Mouse (Mus musculus) kidney, adult 2 months (tissue): ENCODE measurements at regions not wholly inside any gene's neighbourhood (a gene's known extent, or its start where the extent isn't known, plus 50 kb on each side); places are given as distances from the start of the nearest gene placed in this dataset.

Source experiments
- DNase-seq: peaks from one replicate; pipeline ENCODE4 v3.0.0; 2021
- H3K27ac ChIP-seq: fragments of 200-500 bp; 2 replicates; pipeline ENCODE4 v1.5.1; 2012; ENCODE audit warnings: low read depth, low read length, control low read depth, inconsistent platforms; ENCODE audit not compliant: insufficient read depth
- H3K27me3 ChIP-seq: fragments of 200-500 bp; replicated peaks from 2 replicates; pipeline ENCODE4 v1.6.1; 2012; ENCODE audit warnings: mild to moderate bottlenecking, moderate library complexity, low read length, inconsistent platforms; ENCODE audit not compliant: control insufficient read depth, insufficient read depth
- H3K36me3 ChIP-seq: fragments of 200-500 bp; 2 replicates; pipeline ENCODE4 v1.6.1; 2012; ENCODE audit warnings: mild to moderate bottlenecking, moderate library complexity, low read length, inconsistent platforms; ENCODE audit not compliant: control insufficient read depth, insufficient read depth
- H3K4me1 ChIP-seq: fragments of 200-500 bp; 2 replicates; pipeline ENCODE4 v1.6.1; 2011; ENCODE audit warnings: low read length; ENCODE audit not compliant: control insufficient read depth, insufficient read depth
- H3K4me3 ChIP-seq: fragments of 200-500 bp; 2 replicates; pipeline ENCODE4 v1.5.1; 2011; ENCODE audit warnings: mild to moderate bottlenecking, low read depth, low read length, control low read depth; ENCODE audit not compliant: insufficient read depth
- CTCF ChIP-seq: fragments of 200-500 bp; conservative IDR thresholded peaks from 2 replicates; pipeline ENCODE4 v1.5.1; 2011; ENCODE audit warnings: low read depth, mild to moderate bottlenecking, control low read depth, low read length, moderate library complexity, mixed read lengths; ENCODE audit not compliant: insufficient read depth, insufficient read length
- POLR2A ChIP-seq: fragments of 200-500 bp; IDR thresholded peaks from one replicate; pipeline ENCODE4 v1.6.1; 2011; ENCODE audit warnings: low read depth, low read length, control low read depth
- whole genome bisulfite sequencing: fragments of 180-500 bp; shearing (Covaris S2); methylation state at CpG from one replicate; pipeline ENCODE4 v1.1.7; 2018; 5-methylcytosine and 5-hydroxymethylcytosine counted together

- TF ChIP-seq CTCF (no peak), POLR2A (no peak)
- H3K36me3 ChIP-seq = no peaks in the 10 kb centered on the region
- H3K27me3 ChIP-seq = no peaks in the 10 kb centered on the region
- no peak overlapping the region for H3K27ac ChIP-seq
- no peaks in the 10 kb centered on the region for H3K4me1 ChIP-seq
- no peak overlapping the region for H3K4me3 ChIP-seq
- DNase-seq = no peak
- 55% methylated on average over 6 of the region's 6 CpGs for WGBS
Observed at GRCm38 (mm10) chr10:119146342-119146741, 93.5 kb downstream of the Cand1 start.

DNA sequence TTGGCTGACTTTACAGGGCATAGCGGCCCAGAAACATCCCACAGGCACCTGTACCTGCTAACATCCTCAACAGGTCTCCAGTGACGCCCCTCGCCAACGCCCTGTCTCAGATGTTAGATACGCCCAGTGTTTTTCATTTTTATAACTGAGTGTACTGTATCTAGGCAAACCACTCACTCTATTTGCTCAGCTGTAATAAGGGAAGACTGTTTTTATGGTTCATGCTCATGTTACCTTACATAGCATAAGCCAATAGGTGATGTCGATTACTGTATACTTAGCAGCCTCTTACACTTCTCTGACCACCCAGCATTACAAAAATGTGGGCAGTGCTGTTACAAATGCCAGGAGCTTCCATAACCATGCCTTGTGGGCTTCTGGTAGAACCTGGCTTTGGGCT, 97.0 kb downstream of the Cand1 start:
- H3K27ac ChIP-seq = no peak overlapping the region
- TF ChIP-seq POLR2A (no peak), CTCF (no peak)
- H3K36me3 ChIP-seq = no peaks in the 10 kb centered on the region
- H3K4me3 ChIP-seq = no peak overlapping the region
- DNase-seq = no peak
- H3K27me3 ChIP-seq = no peaks in the 10 kb centered on the region
- 92% methylated on average over 6 of the region's 6 CpGs for WGBS
- no peaks in the 10 kb centered on the region for H3K4me1 ChIP-seq

DNA sequence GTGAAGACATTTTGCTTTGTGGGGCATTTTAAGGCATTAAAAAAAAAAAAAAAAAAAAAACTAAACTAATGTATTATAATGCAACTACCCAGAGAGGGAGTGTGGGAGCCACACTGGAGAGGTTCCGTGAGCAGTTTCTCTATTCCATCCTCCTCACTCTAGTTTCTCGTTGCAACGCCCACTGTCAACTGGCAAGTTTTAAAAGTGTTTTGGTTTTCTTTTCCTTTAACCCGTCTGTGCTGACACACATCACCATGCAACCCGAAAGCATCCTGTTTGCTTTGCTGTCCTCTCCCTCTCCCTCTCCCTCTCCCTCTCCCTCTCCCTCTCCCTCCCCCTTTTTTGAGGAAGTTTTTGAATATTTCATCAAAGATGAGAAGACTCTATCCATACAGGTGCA, 97.5 kb downstream of the Cand1 start:
- no peak overlapping the region for H3K27ac ChIP-seq
- no peaks in the 10 kb centered on the region for H3K27me3 ChIP-seq
- H3K4me3 ChIP-seq = no peak overlapping the region
- TF ChIP-seq POLR2A (no peak), CTCF (no peak)
- no peaks in the 10 kb centered on the region for H3K36me3 ChIP-seq
- no peaks in the 10 kb centered on the region for H3K4me1 ChIP-seq
- DNase-seq = no peak
- WGBS = 60% methylated on average over 5 of the region's 5 CpGs

GRCm38 (mm10) chr10:119138237-119138636, 101.6 kb downstream of the Cand1 start:
- WGBS = 66% methylated on average over 6 of the region's 6 CpGs
- no peak for DNase-seq
- Histone ChIP-seq H3K4me3 (no peak overlapping the region), H3K4me1 (no peaks in the 10 kb centered on the region), H3K27me3 (no peaks in the 10 kb centered on the region; the same call in 1 of the 2 replicates), H3K27ac (no peak overlapping the region), H3K36me3 (no peaks in the 10 kb centered on the region)
- no peak for TF ChIP-seq CTCF
- TF ChIP-seq POLR2A = no peak

- Histone ChIP-seq H3K4me3 (no peak overlapping the region), H3K27me3 (no peaks in the 10 kb centered on the region; the same call in 1 of the 2 replicates), H3K27ac (no peak overlapping the region), H3K4me1 (no peaks in the 10 kb centered on the region), H3K36me3 (no peaks in the 10 kb centered on the region)
- TF ChIP-seq POLR2A (no peak), CTCF (no peak)
- no peak for DNase-seq
- WGBS = 27% methylated on average over 11 of the region's 11 CpGs
Observed at GRCm38 (mm10) chr10:119135489-119135924, 104.3 kb downstream of the Cand1 start.

DNA sequence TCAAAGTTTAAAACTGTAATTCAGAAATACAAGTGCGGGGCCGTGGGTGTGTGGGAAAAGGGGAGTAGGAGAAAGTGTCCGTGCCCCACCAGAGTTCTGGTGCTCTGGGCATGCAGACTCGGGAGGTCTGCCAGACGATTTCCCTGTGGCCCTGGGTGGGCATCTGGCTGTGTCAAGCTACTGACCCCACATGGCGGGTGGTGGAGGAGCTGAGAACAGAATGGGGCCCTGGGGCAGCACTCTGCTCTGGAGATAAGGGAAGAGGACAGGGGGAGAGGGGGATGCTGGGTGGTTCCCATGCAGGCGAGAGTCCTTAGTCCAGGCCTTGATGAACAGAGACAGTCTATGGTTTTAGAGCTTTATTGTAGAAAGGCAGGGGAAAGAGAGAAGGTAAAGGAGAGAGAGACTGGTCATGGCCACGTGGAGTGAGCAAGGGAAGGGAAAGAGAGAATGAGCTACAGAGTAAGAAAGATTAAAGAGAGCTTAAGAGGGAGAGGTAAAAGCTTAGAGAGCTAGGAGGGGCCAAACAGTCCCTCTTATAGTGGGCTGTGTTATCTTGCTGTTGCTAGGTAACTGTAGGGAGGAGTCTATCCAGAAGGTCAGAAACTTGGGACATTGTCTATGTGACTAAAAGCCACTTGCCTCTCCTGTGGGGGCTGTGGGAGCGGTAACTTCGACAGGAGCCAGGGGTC, 104.9 kb downstream of the Cand1 start:
- H3K4me1 ChIP-seq = no peaks in the 10 kb centered on the region
- no peaks in the 10 kb centered on the region for H3K36me3 ChIP-seq
- H3K4me3 ChIP-seq = no peak overlapping the region
- no peak for TF ChIP-seq POLR2A
- TF ChIP-seq CTCF = no peak
- WGBS = 70% methylated on average over 10 of the region's 10 CpGs
- H3K27me3 ChIP-seq = no peaks in the 10 kb centered on the region; the same call in 1 of the 2 replicates
- no peak for DNase-seq
- H3K27ac ChIP-seq = no peak overlapping the region

DNA sequence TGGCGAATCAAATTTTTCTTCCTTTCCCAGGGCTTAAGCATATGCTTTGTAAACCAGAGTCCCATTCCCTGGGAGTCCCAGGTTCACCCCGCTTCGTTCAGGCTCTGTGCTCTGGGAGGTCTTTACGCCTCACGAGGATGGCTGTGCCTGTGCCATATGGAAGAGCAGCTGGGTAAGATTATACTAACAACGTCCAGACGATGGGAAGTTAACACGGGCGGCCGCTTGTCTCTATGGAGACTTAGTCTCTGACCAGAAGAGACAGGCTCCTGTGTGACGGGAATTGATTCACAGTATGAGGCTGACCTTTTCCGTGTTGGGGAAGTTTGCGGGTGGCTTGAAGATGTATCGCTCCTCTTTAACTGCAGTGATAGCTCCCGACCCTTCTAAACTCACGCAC, 107.9 kb downstream of the Cand1 start:
- Histone ChIP-seq H3K27me3 (no peaks in the 10 kb centered on the region; the same call in 1 of the 2 replicates), H3K4me3 (no peak overlapping the region), H3K4me1 (no peaks in the 10 kb centered on the region), H3K27ac (no peak overlapping the region), H3K36me3 (no peaks in the 10 kb centered on the region)
- DNase-seq = no peak
- WGBS = 42% methylated on average over 16 of the region's 16 CpGs
- no peak for TF ChIP-seq CTCF
- TF ChIP-seq POLR2A = no peak
